Mouse (Mus musculus): ENCODE data around the gene Hmgb1.
"Not testable (repeated sequence)": the region's sequence is repeated elsewhere in the genome, so short reads cannot be mapped to it uniquely, and the experiment has no call there.

The Hmgb1 gene

DNA sequence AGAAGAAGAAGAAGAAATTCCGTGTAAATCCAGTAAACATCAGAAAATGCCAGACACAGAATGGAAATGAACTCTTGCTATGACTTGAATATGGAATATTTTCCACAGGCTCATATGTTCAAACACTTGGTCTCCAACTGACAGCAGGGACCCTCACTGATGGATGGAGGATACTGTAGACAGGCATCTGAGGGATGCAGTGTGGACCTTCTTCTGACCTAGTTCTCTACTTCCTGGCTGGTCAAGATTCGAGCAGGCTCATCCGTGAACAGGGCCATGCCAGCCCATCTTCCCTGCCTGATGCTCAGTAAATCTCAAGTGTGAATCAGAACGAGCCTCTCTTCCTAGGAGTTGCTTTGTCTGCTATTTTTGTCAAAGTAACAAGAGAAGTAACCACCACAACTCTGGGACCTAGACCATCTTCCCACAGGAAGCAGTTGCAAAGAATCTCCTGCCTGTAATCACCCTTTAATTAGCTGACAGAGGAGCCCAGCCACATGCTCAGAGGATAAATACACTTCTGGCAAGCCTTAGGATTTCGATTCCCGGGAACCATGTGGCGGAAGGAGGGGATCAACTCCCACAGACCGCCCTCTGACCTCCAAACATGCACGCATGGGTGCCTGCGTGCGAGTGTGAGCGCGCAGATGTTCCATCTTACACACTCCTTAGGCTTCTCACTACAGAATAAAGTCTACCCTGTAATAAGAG is 32.1 kb downstream of the Hmgb1 start:
- Histone ChIP-seq H3K4me3 (replicated peaks; ENCODE audit: low read length) (peak overlapping the region; percentile 1; the same call in 1 of the 2 replicates), H3K27me3 (ENCODE audit: insufficient read depth, low read length) (peaks cover 34% of the 10 kb centered on the region), H3K9me3 (ENCODE audit: low read length) (no peaks in the 10 kb centered on the region), H3K4me1 (replicated peaks; ENCODE audit: low read depth, low read length) (peaks cover 13% of the 10 kb centered on the region), H3K36me3 (ENCODE audit: insufficient read depth, low read length) (no peaks in the 10 kb centered on the region)
- TF ChIP-seq NANOG (IDR thresholded peaks at IDR 0.05; ENCODE audit: borderline replicate concordance, low read length) = no peak
- no peak for TF ChIP-seq CTCF (conservative IDR thresholded peaks at IDR 0.05; ENCODE audit: low read length)
- no peak for TF ChIP-seq POU5F1 (IDR thresholded peaks at IDR 0.05; ENCODE audit: borderline replicate concordance, low read length)

DNA sequence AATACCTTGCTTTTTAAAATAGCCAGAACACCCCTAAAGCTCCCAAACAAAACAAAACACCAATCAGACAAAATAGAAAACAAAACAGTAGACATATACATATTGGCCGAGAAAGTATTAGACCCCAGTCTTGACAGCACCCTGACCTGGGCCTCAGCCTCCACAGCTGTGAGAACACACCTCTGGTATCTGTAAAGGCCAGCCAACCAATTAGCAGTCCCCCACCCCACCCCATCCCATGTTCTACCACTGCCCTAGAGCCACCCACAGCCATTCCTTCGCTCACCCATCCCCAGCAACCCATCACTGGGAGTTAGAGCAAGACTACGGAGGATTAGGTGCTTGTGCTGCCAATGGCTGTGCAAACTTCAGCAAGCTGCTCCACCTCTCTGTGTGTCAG is 33.4 kb downstream of the Hmgb1 start:
- Histone ChIP-seq H3K36me3 (ENCODE audit: insufficient read depth, low read length) (no peaks in the 10 kb centered on the region), H3K4me3 (replicated peaks; ENCODE audit: low read length) (no peak overlapping the region), H3K27me3 (ENCODE audit: insufficient read depth, low read length) (peaks cover 27% of the 10 kb centered on the region), H3K4me1 (replicated peaks; ENCODE audit: low read depth, low read length) (peaks cover 9% of the 10 kb centered on the region), H3K9me3 (ENCODE audit: low read length) (no peaks in the 10 kb centered on the region)
- TF ChIP-seq POU5F1 (IDR thresholded peaks at IDR 0.05; ENCODE audit: borderline replicate concordance, low read length) (no peak), CTCF (conservative IDR thresholded peaks at IDR 0.05; ENCODE audit: low read length) (no peak), NANOG (IDR thresholded peaks at IDR 0.05; ENCODE audit: borderline replicate concordance, low read length) (no peak)

DNA sequence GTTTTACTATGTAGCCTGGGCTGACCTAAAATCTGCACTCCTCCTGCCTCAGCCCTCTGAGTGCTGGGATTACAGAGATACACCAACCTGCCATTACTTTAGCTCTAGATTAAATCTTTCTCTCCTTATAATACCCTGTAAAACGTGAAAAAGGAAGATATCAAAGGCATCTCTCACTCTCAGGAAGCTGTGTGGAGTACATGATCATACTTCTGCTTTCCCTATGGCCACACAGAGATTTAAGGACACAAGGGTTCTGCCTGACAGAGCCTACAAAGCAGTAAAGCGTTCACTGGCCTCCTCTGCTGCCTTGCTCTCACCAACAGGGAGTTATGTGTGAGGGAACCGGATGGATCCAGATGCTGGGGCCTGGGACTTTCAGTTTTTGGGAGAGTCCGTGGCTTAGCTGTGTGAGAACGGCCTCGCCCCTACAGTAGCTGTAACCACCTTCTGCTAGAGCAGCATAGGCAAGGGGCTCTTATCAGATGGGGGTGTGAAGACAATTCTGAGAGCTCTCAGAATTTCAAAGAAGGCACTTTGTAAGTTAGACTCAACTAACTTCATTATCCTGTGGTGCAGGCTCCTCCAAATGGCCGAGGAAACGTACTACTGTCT is 36.8 kb downstream of the Hmgb1 start:
- no peaks in the 10 kb centered on the region for H3K9me3 ChIP-seq (ENCODE audit: low read length)
- TF ChIP-seq NANOG (IDR thresholded peaks at IDR 0.05; ENCODE audit: borderline replicate concordance, low read length) = no peak
- TF ChIP-seq CTCF (conservative IDR thresholded peaks at IDR 0.05; ENCODE audit: low read length) = no peak
- TF ChIP-seq POU5F1 (IDR thresholded peaks at IDR 0.05; ENCODE audit: borderline replicate concordance, low read length) = no peak
- H3K4me3 ChIP-seq (replicated peaks; ENCODE audit: low read length) = no peak overlapping the region
- peaks cover 45% of the 10 kb centered on the region for H3K27me3 ChIP-seq (ENCODE audit: insufficient read depth, low read length)
- H3K36me3 ChIP-seq (ENCODE audit: insufficient read depth, low read length) = no peaks in the 10 kb centered on the region
- H3K4me1 ChIP-seq (replicated peaks; ENCODE audit: low read depth, low read length) = peaks cover 14% of the 10 kb centered on the region

DNA sequence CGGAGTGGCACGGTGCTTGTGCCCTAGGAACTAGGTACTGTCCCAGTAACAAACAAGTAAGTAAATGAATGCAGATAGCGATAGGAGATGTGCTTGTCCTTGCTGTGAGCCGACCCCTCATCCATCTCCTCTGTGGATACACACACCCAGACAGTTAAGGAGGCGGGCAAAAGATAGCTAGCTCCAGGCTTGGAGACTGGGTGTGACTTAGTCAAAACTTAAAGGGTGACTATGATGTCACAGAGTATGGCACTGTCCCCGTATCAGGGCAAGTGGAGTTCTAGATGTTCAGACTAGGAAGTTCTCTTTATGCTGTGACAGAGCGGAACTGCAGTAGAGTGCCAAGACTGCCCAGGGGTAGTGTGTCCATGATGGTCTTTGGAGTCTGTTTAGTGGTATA is 37.6 kb downstream of the Hmgb1 start:
- TF ChIP-seq CTCF (conservative IDR thresholded peaks at IDR 0.05; ENCODE audit: low read length) (no peak), POU5F1 (IDR thresholded peaks at IDR 0.05; ENCODE audit: borderline replicate concordance, low read length) (no peak), NANOG (IDR thresholded peaks at IDR 0.05; ENCODE audit: borderline replicate concordance, low read length) (no peak)
- Histone ChIP-seq H3K4me1 (replicated peaks; ENCODE audit: low read depth, low read length) (peaks cover 9% of the 10 kb centered on the region), H3K36me3 (ENCODE audit: insufficient read depth, low read length) (no peaks in the 10 kb centered on the region), H3K9me3 (ENCODE audit: low read length) (no peaks in the 10 kb centered on the region), H3K4me3 (replicated peaks; ENCODE audit: low read length) (no peak overlapping the region), H3K27me3 (ENCODE audit: insufficient read depth, low read length) (peaks cover 38% of the 10 kb centered on the region)

DNA sequence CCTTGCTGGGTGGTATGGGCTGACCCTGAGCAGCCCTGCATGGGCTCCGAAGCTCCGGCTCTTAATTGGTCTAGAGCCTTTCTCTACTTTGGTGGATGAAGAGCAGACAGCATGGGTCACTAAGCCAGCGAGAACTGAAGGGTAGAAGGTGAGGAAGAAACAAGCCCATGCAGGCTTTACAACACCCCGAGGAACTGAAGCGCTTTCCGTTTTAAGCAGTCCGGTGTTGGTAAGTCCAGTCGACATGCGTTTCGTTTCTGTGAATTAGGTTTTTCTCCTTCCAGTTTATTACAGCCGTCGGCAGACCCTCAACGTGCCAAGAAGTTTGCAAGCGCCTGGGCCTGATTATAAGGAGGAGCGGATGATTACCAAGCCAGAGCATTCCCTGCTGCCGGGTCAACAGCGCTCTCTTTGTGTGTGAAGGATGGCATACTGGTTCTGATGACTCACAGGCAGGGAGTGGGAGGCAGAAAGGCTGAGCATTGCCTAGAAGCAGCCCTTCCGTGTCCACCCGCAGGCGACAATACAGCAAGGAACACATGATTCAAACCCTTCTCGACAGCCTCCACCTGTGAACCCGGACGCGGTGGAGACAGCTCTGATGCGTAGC is 40.4 kb downstream of the Hmgb1 start:
- no peaks in the 10 kb centered on the region for H3K36me3 ChIP-seq (ENCODE audit: insufficient read depth, low read length)
- no peak for TF ChIP-seq NANOG (IDR thresholded peaks at IDR 0.05; ENCODE audit: borderline replicate concordance, low read length)
- TF ChIP-seq CTCF (conservative IDR thresholded peaks at IDR 0.05; ENCODE audit: low read length) = no peak
- no peak for TF ChIP-seq POU5F1 (IDR thresholded peaks at IDR 0.05; ENCODE audit: borderline replicate concordance, low read length)
- peak overlapping the region; percentile 2; the same call in 1 of the 2 replicates for H3K4me3 ChIP-seq (replicated peaks; ENCODE audit: low read length)
- peaks cover 15% of the 10 kb centered on the region for H3K4me1 ChIP-seq (replicated peaks; ENCODE audit: low read depth, low read length)
- no peaks in the 10 kb centered on the region for H3K9me3 ChIP-seq (ENCODE audit: low read length)
- peaks cover 26% of the 10 kb centered on the region for H3K27me3 ChIP-seq (ENCODE audit: insufficient read depth, low read length)

DNA sequence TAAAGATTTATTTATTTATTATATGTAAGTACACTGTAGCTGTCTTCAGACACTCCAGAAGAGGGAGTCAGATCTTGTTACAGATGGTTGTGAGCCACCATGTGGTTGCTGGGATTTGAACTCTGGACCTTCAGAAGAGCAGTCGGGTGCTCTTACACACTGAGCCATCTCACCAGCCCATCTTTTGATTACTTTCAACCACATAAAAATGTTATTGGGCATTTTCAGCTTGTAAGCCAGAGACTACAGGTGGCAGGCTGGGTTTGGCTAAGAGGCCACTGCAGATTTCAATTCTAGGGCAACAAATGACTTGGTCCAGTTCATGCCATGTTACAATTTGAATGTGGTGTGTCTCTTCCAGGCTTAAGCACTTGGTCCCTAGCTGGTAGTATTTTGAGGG is 43.1 kb downstream of the Hmgb1 start:
- H3K36me3 ChIP-seq (ENCODE audit: insufficient read depth, low read length); H3K4me3 ChIP-seq (replicated peaks; ENCODE audit: low read length); H3K9me3 ChIP-seq (ENCODE audit: low read length): not testable (repeated sequence)
- peaks cover 15% of the 10 kb centered on the region for H3K4me1 ChIP-seq (replicated peaks; ENCODE audit: low read depth, low read length)
- H3K27me3 ChIP-seq (ENCODE audit: insufficient read depth, low read length) = peaks cover 23% of the 10 kb centered on the region

DNA sequence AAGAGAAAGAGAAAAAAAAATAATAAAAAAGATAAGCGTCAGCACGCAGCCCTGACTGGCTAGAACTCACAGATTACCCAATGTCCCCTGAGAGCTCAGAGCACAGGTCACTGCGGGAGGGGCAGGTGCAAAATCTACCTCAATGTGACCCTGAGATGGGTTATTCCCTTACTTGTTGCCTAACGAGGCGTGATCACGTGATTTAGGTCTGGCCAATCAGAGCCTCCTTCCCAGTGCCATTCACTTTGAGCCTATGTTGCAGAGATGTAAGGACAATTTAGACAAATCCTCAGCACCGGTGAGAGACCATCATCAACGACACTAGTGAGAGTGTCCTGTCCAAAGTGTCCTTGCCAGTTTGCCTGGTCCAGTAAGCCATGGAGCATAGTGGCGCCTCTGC is 44.0 kb downstream of the Hmgb1 start:
- peaks cover 15% of the 10 kb centered on the region for H3K4me1 ChIP-seq (replicated peaks; ENCODE audit: low read depth, low read length)
- H3K27me3 ChIP-seq (ENCODE audit: insufficient read depth, low read length) = peaks cover 21% of the 10 kb centered on the region
- TF ChIP-seq POU5F1 (IDR thresholded peaks at IDR 0.05; ENCODE audit: borderline replicate concordance, low read length) (no peak), CTCF (conservative IDR thresholded peaks at IDR 0.05; ENCODE audit: low read length) (no peak)

DNA sequence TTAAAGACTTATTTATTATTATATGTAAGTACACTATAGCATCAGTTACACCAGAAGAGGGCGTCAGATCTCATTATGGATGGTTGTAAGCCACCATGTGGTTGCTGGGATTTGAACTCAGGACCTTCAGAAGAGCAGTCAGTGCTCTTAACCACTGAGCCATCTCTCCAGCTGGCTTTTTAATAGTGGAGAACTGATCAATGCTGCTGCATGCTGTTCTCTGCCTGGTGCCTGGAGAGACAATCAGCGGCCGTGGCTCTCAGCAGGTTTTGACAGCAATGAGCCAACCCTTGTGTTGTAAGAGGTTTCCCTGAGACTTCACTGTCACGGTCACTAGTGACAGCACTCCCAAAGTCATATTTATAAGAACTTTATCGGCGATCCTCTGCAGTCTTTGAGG is 46.2 kb downstream of the Hmgb1 start:
- not testable (repeated sequence) for H3K27me3 ChIP-seq (ENCODE audit: insufficient read depth, low read length)

More for the DNA sequence above, 44.0 kb downstream of the Hmgb1 start:
- no peaks in the 10 kb centered on the region for H3K9me3 ChIP-seq (ENCODE audit: low read length)
- peak overlapping the region; percentile 17 for H3K4me3 ChIP-seq (replicated peaks; ENCODE audit: low read length)
- H3K36me3 ChIP-seq (ENCODE audit: insufficient read depth, low read length) = no peaks in the 10 kb centered on the region

DNA sequence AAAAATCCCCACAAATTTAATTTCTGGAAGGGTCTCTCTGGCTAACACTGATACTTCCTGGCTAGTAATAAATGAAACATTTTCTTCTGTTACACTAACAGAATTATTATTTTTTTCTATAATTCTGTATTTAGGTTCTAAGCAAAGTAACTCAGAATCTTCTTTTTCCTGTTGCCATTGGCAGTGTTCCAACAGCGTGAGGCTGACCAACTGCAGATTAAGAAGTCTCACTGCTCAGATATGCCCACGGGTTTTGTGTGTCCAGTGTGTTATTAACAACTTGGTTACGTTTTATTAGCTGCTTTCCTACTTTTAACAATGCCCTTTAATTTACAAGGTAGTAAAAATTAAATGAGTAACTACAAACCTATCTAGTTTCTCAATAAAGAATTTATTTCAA is 46.8 kb downstream of the Hmgb1 start:
- H3K4me3 ChIP-seq (replicated peaks; ENCODE audit: low read length) = no peak overlapping the region
- TF ChIP-seq POU5F1 (IDR thresholded peaks at IDR 0.05; ENCODE audit: borderline replicate concordance, low read length) (no peak), CTCF (conservative IDR thresholded peaks at IDR 0.05; ENCODE audit: low read length) (no peak), NANOG (IDR thresholded peaks at IDR 0.05; ENCODE audit: borderline replicate concordance, low read length) (no peak)
- H3K4me1 ChIP-seq (replicated peaks; ENCODE audit: low read depth, low read length) = peaks cover 7% of the 10 kb centered on the region
- no peaks in the 10 kb centered on the region for H3K36me3 ChIP-seq (ENCODE audit: insufficient read depth, low read length)
- 0 out of 2 replicates have a peak, but pooled peaks cover 5% of the 10 kb centered on the region for H3K27me3 ChIP-seq (ENCODE audit: insufficient read depth, low read length)
- no peaks in the 10 kb centered on the region for H3K9me3 ChIP-seq (ENCODE audit: low read length)

More for the DNA sequence above, 46.2 kb downstream of the Hmgb1 start:
- H3K4me3 ChIP-seq (replicated peaks; ENCODE audit: low read length); H3K4me1 ChIP-seq (replicated peaks; ENCODE audit: low read depth, low read length); H3K9me3 ChIP-seq (ENCODE audit: low read length); H3K36me3 ChIP-seq (ENCODE audit: insufficient read depth, low read length): not testable (repeated sequence)
